Mouse (Mus musculus): ENCODE data around the gene Abr.

DNA sequence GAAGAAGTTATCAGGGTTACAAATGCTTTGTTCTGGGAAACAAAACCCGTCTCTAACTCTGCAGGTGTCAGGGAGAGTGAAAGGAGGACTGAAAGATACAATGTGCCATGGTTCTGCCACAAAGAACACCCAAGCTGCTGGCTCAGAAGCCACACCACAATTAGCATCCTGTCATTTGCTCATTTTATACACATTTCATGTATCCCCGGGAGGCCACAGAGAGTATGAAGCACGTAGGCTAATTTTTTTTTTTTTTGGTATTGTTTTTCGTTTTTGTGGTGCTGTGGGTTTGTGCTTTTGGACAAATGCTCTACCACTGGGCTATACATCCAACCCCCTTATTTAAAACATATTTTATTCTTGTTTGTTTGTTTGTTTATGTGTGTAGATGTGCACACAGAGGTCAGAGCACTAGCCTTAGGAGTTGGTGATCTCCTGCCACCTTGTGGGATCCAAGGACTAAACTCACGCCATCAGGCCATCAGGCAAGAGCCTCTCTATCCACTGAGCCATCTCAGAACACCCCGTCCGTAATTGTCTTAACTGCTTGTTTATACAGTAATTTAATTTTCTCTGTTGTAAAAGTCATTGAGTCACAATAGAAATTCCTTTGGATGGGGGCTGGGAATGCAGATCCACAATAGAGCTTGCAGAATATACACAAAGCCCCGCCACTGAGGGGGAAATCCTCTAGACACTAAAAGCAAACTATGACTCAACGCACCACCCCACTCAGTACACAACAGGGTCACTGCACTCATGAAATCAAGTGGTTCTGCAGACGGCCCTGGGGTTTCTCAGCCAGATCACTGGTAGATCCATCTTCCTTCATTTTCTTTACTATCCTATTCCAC lies 33.3 kb downstream of the Abr start:
- TF ChIP-seq CTCF (IDR thresholded peaks at IDR 0.05; ENCODE audit: extremely low read depth, insufficient read depth, low read length) (no peak), POLR2A (IDR thresholded peaks at IDR 0.05; ENCODE audit: extremely low read depth, insufficient read depth, low read length) (no peak)

Data from cortical plate, adult 2 months (tissue).